Mouse (Mus musculus) ES-Bruce4 (cell line): ENCODE data around the gene Phlpp1.

Experiments
- CTCF ChIP-seq: IDR thresholded peaks from one replicate; pipeline ENCODE4 v1.8.1; 2011; ENCODE audit warnings: low read depth, low read length
- POLR2A ChIP-seq: IDR thresholded peaks from one replicate; pipeline ENCODE4 v1.8.1; 2011; ENCODE audit warnings: low read length; ENCODE audit not compliant: insufficient read depth

DNA sequence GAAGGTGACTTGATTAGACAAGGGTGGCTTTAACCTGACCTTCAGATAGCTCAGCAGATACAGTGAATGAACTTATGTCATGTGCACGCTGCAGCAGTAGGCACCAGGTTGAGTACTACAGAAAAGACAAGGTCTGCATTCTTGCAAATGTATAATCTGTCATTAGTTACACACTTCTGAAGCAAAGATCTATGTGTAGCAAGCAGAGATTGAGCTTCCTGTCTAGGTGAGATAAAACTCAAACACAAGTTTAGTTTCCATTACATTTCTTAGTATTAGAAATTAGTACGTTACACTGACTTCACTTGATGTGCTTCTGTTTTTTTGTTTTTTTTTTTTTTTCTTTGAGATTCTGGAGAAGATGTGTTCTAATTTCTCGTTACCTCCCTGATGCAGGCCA, 32.4 kb downstream of the Phlpp1 start:
- TF ChIP-seq CTCF (no peak), POLR2A (no peak)
